Mouse (Mus musculus): ENCODE results near the gene Zbtb24. TPM values are rescaled to one million over a fixed set of nuclear protein-coding genes. Genes with fewer than 3 reads are reported as not detected.

Gene Zbtb24
- polyA plus RNA-seq, 2 experiments: 4.0 to 4.1 TPM

- Histone ChIP-seq H3K36me3 (replicated peaks; ENCODE audit: control insufficient read depth, insufficient read depth, low read depth) (no peaks in the 10 kb centered on the region; the same call in 1 of the 2 replicates), H3K27ac (no peak overlapping the region), H3K27me3 (ENCODE audit: control insufficient read depth, insufficient read depth, low read length) (no peaks in the 10 kb centered on the region), H3K4me1 (replicated peaks; ENCODE audit: control insufficient read depth in 2 of 2, insufficient read depth in 2 of 2, low read length in 1 of 2) (peaks cover 0 to 4% of the 10 kb centered on the region in 2 experiments; a peak in 1 of 4 replicates), H3K9ac (replicated peaks) (no peak overlapping the region), H3K4me2 (ENCODE audit: low read depth) (no peak overlapping the region), H3K4me3 (ENCODE audit: insufficient read depth in 1 of 2, low read depth in 2 of 2, low read length in 2 of 2) (no peak overlapping the region), H3K9me3 (ENCODE audit: control insufficient read depth, low read length) (no peaks in the 10 kb centered on the region)
- DNase-seq (ENCODE audit: low read depth in 3 of 3, low spot score in 3 of 3) (no peak), ATAC-seq (ENCODE audit: insufficient read depth) (no peak)
- TF ChIP-seq EP300 (IDR thresholded peaks at IDR 0.05; ENCODE audit: low read depth): no peak
- no peak for TF ChIP-seq CTCF (IDR thresholded peaks at IDR 0.05; ENCODE audit: low read depth)
- WGBS (ENCODE audit: insufficient replicate concordance): 74% methylated on average over 6 of the region's 6 CpGs
These were observed 17.1 kb downstream of the Zbtb24 start for GRCm38 (mm10) chr10:41467325-41467724.

- Histone ChIP-seq H3K27me3 (ENCODE audit: control insufficient read depth, insufficient read depth, low read length) (no peaks in the 10 kb centered on the region), H3K4me3 (ENCODE audit: insufficient read depth in 1 of 2, low read depth in 2 of 2, low read length in 2 of 2) (no peak overlapping the region), H3K4me1 (replicated peaks; ENCODE audit: control insufficient read depth in 2 of 2, insufficient read depth in 2 of 2, low read length in 1 of 2) (peaks cover 22 to 31% of the 10 kb centered on the region in 2 experiments), H3K9ac (replicated peaks) (no peak overlapping the region), H3K27ac (no peak overlapping the region), H3K36me3 (replicated peaks; ENCODE audit: control insufficient read depth, insufficient read depth, low read depth) (no peaks in the 10 kb centered on the region), H3K4me2 (ENCODE audit: low read depth) (no peak overlapping the region), H3K9me3 (ENCODE audit: control insufficient read depth, low read length) (no peaks in the 10 kb centered on the region)
- DNase-seq (ENCODE audit: low read depth in 3 of 3, low spot score in 3 of 3) (no peak), ATAC-seq (ENCODE audit: insufficient read depth) (no peak)
- TF ChIP-seq EP300 (IDR thresholded peaks at IDR 0.05; ENCODE audit: low read depth) (no peak), CTCF (IDR thresholded peaks at IDR 0.05; ENCODE audit: low read depth) (no peak)
- WGBS (ENCODE audit: insufficient replicate concordance): 64% methylated on average over 3 of the region's 3 CpGs
These were observed 20.5 kb downstream of the Zbtb24 start for GRCm38 (mm10) chr10:41470693-41471092.

GRCm38 (mm10) chr10:41472534-41472933 lies 22.4 kb downstream of the Zbtb24 start:
- no peak for TF ChIP-seq CTCF (IDR thresholded peaks at IDR 0.05; ENCODE audit: low read depth)
- no peak for TF ChIP-seq EP300 (IDR thresholded peaks at IDR 0.05; ENCODE audit: low read depth)
- DNase-seq (ENCODE audit: low read depth in 3 of 3, low spot score in 3 of 3) (no peak), ATAC-seq (ENCODE audit: insufficient read depth) (no peak)
- H3K4me2 ChIP-seq (ENCODE audit: low read depth): no peak overlapping the region
- no peak overlapping the region for H3K27ac ChIP-seq
- peaks cover 34 to 44% of the 10 kb centered on the region in 2 experiments for H3K4me1 ChIP-seq (replicated peaks; ENCODE audit: control insufficient read depth in 2 of 2, insufficient read depth in 2 of 2, low read length in 1 of 2)
- H3K9ac ChIP-seq (replicated peaks): no peak overlapping the region
- H3K36me3 ChIP-seq (replicated peaks; ENCODE audit: control insufficient read depth, insufficient read depth, low read depth): no peaks in the 10 kb centered on the region
- H3K27me3 ChIP-seq (ENCODE audit: control insufficient read depth, insufficient read depth, low read length): no peaks in the 10 kb centered on the region
- H3K4me3 ChIP-seq (ENCODE audit: insufficient read depth in 1 of 2, low read depth in 2 of 2, low read length in 2 of 2): no peak overlapping the region
- no peaks in the 10 kb centered on the region for H3K9me3 ChIP-seq (ENCODE audit: control insufficient read depth, low read length)

- Histone ChIP-seq H3K27ac (no peak overlapping the region), H3K27me3 (ENCODE audit: control insufficient read depth, insufficient read depth, low read length) (no peaks in the 10 kb centered on the region), H3K4me1 (replicated peaks; ENCODE audit: control insufficient read depth in 2 of 2, insufficient read depth in 2 of 2, low read length in 1 of 2) (peaks cover 34 to 46% of the 10 kb centered on the region in 2 experiments), H3K9me3 (ENCODE audit: control insufficient read depth, low read length) (no peaks in the 10 kb centered on the region), H3K4me3 (ENCODE audit: insufficient read depth in 1 of 2, low read depth in 2 of 2, low read length in 2 of 2) (no peak overlapping the region), H3K36me3 (replicated peaks; ENCODE audit: control insufficient read depth, insufficient read depth, low read depth) (no peaks in the 10 kb centered on the region), H3K4me2 (ENCODE audit: low read depth) (no peak overlapping the region), H3K9ac (replicated peaks) (no peak overlapping the region)
- ATAC-seq (ENCODE audit: insufficient read depth) (no peak), DNase-seq (ENCODE audit: low read depth in 3 of 3, low spot score in 3 of 3) (no peak)
- no peak for TF ChIP-seq EP300 (IDR thresholded peaks at IDR 0.05; ENCODE audit: low read depth)
- TF ChIP-seq CTCF (IDR thresholded peaks at IDR 0.05; ENCODE audit: low read depth): no peak
- 47% methylated on average over 5 of the region's 5 CpGs for WGBS (ENCODE audit: insufficient replicate concordance)
These were observed 22.8 kb downstream of the Zbtb24 start for GRCm38 (mm10) chr10:41472962-41473481.

GRCm38 (mm10) chr10:41473782-41474468 lies 23.7 kb downstream of the Zbtb24 start:
- Histone ChIP-seq H3K4me1 (replicated peaks; ENCODE audit: control insufficient read depth in 2 of 2, insufficient read depth in 2 of 2, low read length in 1 of 2) (peaks cover 34 to 46% of the 10 kb centered on the region in 2 experiments), H3K27ac (no peak overlapping the region), H3K4me3 (ENCODE audit: insufficient read depth in 1 of 2, low read depth in 2 of 2, low read length in 2 of 2) (no peak overlapping the region), H3K27me3 (ENCODE audit: control insufficient read depth, insufficient read depth, low read length) (no peaks in the 10 kb centered on the region), H3K4me2 (ENCODE audit: low read depth) (no peak overlapping the region), H3K9me3 (ENCODE audit: control insufficient read depth, low read length) (no peaks in the 10 kb centered on the region), H3K36me3 (replicated peaks; ENCODE audit: control insufficient read depth, insufficient read depth, low read depth) (no peaks in the 10 kb centered on the region), H3K9ac (replicated peaks) (no peak overlapping the region)
- TF ChIP-seq CTCF (IDR thresholded peaks at IDR 0.05; ENCODE audit: low read depth): no peak
- no peak for TF ChIP-seq EP300 (IDR thresholded peaks at IDR 0.05; ENCODE audit: low read depth)
- 17% methylated on average over 6 of the region's 6 CpGs for WGBS (ENCODE audit: insufficient replicate concordance)
- no peak for ATAC-seq (ENCODE audit: insufficient read depth)
- DNase-seq (ENCODE audit: low read depth in 3 of 3, low spot score in 3 of 3): no peak

Data from liver, embryonic 14.5 days (tissue).